Mouse (Mus musculus) frontal cortex, postnatal 14 days (tissue): ENCODE results near the gene Gm20883.
"Not testable (repeated sequence)": the region's sequence is repeated elsewhere in the genome, so short reads cannot be mapped to it uniquely, and the experiment has no call there.

Experiments
- DNase-seq, 2 experiments: peaks; one replicate each; pipeline ENCODE4 v3.0.0; 2022; ENCODE audit warnings: low spot score in 2 of 2

Gene Gm20883

DNA sequence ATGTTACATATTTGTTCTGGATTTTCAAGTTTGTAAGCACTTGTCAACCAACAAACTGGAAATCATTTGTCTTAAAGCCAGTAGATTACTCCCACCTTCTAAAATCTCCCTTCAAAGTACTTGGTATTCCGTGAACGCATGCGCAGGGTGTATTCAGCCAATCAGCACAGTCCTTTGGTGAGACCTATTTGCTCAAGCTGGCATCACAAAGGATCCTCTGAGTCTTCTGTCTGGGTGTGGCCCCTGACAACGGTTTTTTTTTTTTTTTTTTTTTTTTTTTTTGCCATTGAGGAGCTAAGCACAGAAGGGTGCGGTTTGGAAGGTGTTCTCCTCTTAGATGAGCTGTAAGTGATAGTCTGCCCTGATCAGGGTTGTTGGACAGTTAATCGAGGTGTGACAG lies at the start of gene Gm20883:
Gm20883 (plus strand) TSS at position 301 of the 400 bp plus-strand sequence.
- not testable (repeated sequence) for DNase-seq
